Mouse (Mus musculus) T-helper 1 cell (primary cell): Measurements from ENCODE around the gene Lkaaear1.

Source experiments
- in situ Hi-C: fragments of 300-600 bp; cut with MboI, MseI; formaldehyde crosslinking; loops from one replicate; pipeline ENCODE4 v1.15.1; 2025; ENCODE audit warnings: high pct_unique_total_duplicates

Lkaaear1 gene

DNA sequence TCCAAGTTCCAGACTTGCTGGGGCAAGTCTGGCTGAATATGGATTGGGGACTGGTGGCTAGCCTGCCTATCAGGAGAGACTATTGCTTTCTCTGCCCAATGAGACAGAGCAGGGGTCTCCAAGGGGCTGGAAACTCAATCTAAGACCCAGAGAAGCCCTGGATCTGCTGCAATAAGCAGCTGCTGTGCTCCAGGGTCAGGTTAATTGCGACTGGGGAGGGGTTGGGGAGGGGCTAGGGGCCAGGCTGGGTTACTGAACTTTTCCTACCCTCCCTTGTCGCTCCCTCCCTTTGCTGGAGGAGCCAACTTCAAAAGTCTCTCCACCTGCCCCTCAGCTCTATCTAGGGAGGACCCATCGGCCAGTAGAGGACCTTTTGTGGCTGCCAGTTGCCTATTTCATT lies 41.5 kb downstream of the Lkaaear1 start, which contains the start of gene Gm29797:
Gm29797 (plus strand) TSS at position 301 of the 400 bp plus-strand sequence.
- in situ Hi-C loops = no loop called here

DNA sequence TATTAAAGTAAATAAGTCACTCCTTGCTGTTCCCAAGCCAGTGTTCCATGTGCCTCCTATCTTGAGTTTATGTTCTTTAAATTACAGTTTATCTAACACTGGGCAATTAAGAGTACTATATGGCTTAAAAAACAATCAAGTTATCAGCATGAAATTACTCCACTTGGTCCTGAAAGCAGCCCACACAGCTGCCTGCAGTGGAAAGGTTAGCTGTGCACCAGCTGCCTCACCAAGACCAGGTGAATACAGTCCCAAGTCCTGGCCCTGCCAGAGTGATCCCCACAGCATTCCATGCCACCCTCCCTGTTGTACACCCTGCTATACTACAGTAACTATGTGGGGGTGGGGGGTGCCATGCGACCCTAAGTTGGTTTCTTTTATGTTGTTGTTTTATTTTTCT lies 44.7 kb downstream of the Lkaaear1 start:
- in situ Hi-C loops = no loop called here

DNA sequence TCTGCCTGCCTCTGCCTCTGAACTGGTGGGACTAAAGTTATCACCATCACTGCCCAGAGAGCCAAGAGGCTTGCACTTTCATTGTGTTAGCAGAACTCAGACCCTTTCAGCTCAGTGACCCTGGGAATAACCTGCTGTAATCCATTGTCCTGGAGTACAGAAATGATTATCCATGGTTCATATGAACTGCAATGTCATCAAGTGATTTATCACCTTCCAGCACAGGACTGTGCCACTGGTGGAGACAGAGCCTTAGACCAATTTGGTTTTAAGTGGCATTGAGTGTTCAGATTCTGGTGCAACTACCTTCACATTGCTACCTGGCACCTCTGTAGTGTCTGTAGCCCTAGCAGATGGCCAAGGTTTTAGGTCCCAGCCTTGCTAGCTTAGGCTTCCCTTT lies 45.2 kb downstream of the Lkaaear1 start:
- in situ Hi-C loops = no loop called here

DNA sequence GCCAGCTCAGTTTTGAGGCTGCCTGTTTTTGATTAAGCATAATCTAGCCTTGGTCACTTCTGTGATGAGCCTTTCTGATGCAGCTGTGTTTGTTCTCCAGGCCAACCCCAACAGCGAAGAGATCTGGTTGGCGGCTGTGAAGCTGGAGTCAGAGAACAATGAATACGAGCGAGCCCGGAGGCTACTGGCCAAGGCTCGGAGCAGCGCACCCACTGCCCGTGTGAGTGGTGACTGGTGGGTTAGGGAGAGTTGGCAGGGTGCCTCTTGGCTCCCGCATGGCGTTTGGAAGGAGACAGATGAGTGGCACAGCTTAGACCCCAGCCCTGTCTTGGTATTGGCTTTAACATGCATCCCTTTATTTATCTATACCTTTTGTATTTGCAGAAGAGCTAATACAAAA lies 49.3 kb downstream of the Lkaaear1 start:
- in situ Hi-C loops = no loop called here
